Mouse (Mus musculus) lung, embryonic 15.5 days (tissue): ENCODE data around the gene Pkn1. TPM values are rescaled to one million over a fixed set of nuclear protein-coding genes. Genes with fewer than 3 reads are reported as not detected.
A peak's percentile ranks its signal among the peaks of the same experiment; 100 is the strongest.

Experiments used
- ATAC-seq: fragments of 200-750 bp; cut with Nextera tagmentation; 2 replicates; pipeline ENCODE4 v1.8.0; 2017; ENCODE audit warnings: moderate number of reproducible peaks, borderline replicate concordance; ENCODE audit not compliant: low FRiP score, low TSS enrichment; ENCODE audit errors: extremely low read depth
- H3K27ac ChIP-seq: fragments of 300-500 bp; sonication (generic); 2 replicates; pipeline ENCODE4 v1.5.1; 2015; ENCODE audit warnings: moderate library complexity, mild to moderate bottlenecking, inconsistent platforms
- H3K27me3 ChIP-seq: fragments of 300-500 bp; sonication (generic); 2 replicates; pipeline ENCODE4 v1.6.1; 2015; ENCODE audit warnings: inconsistent platforms
- H3K36me3 ChIP-seq: fragments of 300-500 bp; sonication (generic); 2 replicates; pipeline ENCODE4 v1.6.1; 2015; ENCODE audit warnings: inconsistent platforms
- H3K4me1 ChIP-seq: fragments of 300-500 bp; sonication (generic); 2 replicates; pipeline ENCODE4 v1.6.1; 2015; ENCODE audit warnings: inconsistent platforms
- H3K4me2 ChIP-seq: fragments of 300-500 bp; sonication (generic); 2 replicates; pipeline ENCODE4 v1.6.1; 2015; ENCODE audit warnings: inconsistent platforms, mild to moderate bottlenecking, moderate library complexity
- H3K4me3 ChIP-seq: fragments of 300-500 bp; sonication (generic); 2 replicates; pipeline ENCODE4 v1.5.1; 2015; ENCODE audit warnings: mild to moderate bottlenecking, inconsistent platforms
- H3K9ac ChIP-seq: fragments of 300-500 bp; sonication (generic); 2 replicates; pipeline ENCODE4 v1.6.1; 2015; ENCODE audit warnings: inconsistent platforms
- H3K9me3 ChIP-seq: fragments of 300-500 bp; sonication (generic); 2 replicates; pipeline ENCODE4 v1.6.1; 2016; ENCODE audit warnings: inconsistent platforms
- WGBS: fragments of 180-500 bp; shearing (Covaris S2); methylation state at CpG from one replicate; pipeline ENCODE4 v1.1.7; 2015; 5-methylcytosine and 5-hydroxymethylcytosine counted together
- polyA plus RNA-seq: library from polyadenylated mRNA; unstranded; fragments of >200 nt; fragmentation: Nextera tagmentation; extraction: Ambion mirVana; gene quantifications from 2 replicates; pipeline ENCODE4 v1.2.1, GENCODE M21; 2015

The Pkn1 gene
- polyA plus RNA-seq, 1 experiment from 2014 or later = 38.0 TPM

GRCm38 (mm10) chr8:83698291-83698660, 703 bp downstream of the Pkn1 start:
- peak overlapping the region; percentile 96 for H3K9ac ChIP-seq
- H3K4me1 ChIP-seq = peaks cover 47% of the 10 kb centered on the region
- peak overlapping the region; percentile 89 for H3K27ac ChIP-seq

GRCm38 (mm10) chr8:83697374-83698220, 1.4 kb downstream of the Pkn1 start:
- peak overlapping the region; percentile 85 for H3K4me3 ChIP-seq
- H3K36me3 ChIP-seq = peaks cover 1% of the 10 kb centered on the region; the same call in 1 of the 2 replicates
- peak overlapping the region; percentile 89 for H3K27ac ChIP-seq
- H3K9ac ChIP-seq = peak overlapping the region; percentile 96
- ATAC-seq = no peak
- WGBS = 43% methylated on average over 19 of the region's 19 CpGs
- H3K4me2 ChIP-seq = peak overlapping the region; percentile 94
- no peaks in the 10 kb centered on the region for H3K9me3 ChIP-seq
- H3K27me3 ChIP-seq = no peaks in the 10 kb centered on the region
- H3K4me1 ChIP-seq = peaks cover 47% of the 10 kb centered on the region

More at GRCm38 (mm10) chr8:83698291-83698660, 703 bp downstream of the Pkn1 start:
- peak; percentile 12; the same call in 1 of the 2 replicates for ATAC-seq
- H3K4me3 ChIP-seq = peak overlapping the region; percentile 85
- peak overlapping the region; percentile 94 for H3K4me2 ChIP-seq
- H3K9me3 ChIP-seq = no peaks in the 10 kb centered on the region
- H3K36me3 ChIP-seq = no peaks in the 10 kb centered on the region
- H3K27me3 ChIP-seq = no peaks in the 10 kb centered on the region
- 3% methylated on average over 15 of the region's 15 CpGs for WGBS

GRCm38 (mm10) chr8:83695351-83696106, 3.5 kb downstream of the Pkn1 start:
- H3K27ac ChIP-seq = no peak overlapping the region; the same call in 1 of the 2 replicates
- no peak overlapping the region for H3K9ac ChIP-seq
- peaks cover 22% of the 10 kb centered on the region for H3K36me3 ChIP-seq
- H3K9me3 ChIP-seq = no peaks in the 10 kb centered on the region
- H3K4me1 ChIP-seq = peaks cover 47% of the 10 kb centered on the region
- no peak for ATAC-seq
- H3K27me3 ChIP-seq = no peaks in the 10 kb centered on the region
- H3K4me3 ChIP-seq = no peak overlapping the region
- H3K4me2 ChIP-seq = no peak overlapping the region
- 74% methylated on average over 11 of the region's 17 CpGs for WGBS

GRCm38 (mm10) chr8:83694369-83695160, 4.4 kb downstream of the Pkn1 start:
- no peak for ATAC-seq
- Histone ChIP-seq H3K4me2 (no peak overlapping the region), H3K4me3 (no peak overlapping the region), H3K27ac (no peak overlapping the region), H3K4me1 (peaks cover 39% of the 10 kb centered on the region), H3K9me3 (no peaks in the 10 kb centered on the region), H3K9ac (no peak overlapping the region), H3K27me3 (no peaks in the 10 kb centered on the region), H3K36me3 (peaks cover 24% of the 10 kb centered on the region)
- WGBS = 73% methylated on average over 11 of the region's 11 CpGs

DNA sequence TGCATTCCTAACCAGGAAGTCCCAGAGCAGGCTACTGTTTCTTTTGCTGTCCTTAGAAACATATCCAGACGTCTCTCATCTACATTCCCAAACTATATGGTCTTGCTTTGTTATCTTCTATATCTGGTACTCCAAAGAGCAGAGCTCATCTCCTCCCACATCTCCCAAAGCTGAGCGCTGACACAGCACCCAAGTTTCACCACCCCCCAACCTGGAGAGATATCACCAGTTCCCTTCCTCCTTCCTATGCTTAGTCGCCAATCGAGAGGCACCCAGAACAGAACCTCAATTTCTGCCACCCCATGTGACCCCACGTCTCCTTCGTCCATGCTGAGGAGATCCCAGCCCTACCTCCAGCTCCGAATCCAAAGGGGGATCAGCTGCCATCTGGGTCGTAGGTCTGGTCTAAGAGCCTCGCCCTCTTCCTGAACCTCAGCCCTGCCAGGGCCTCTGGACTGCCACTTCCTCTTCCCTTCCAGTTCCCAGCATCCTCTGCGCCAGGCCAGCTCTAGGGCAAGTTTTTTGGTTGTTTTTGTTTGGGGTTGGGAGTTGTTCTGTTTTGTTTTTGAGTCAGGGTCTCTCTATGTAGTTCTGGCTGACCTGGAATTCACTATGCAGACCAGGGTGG, 5.3 kb downstream of the Pkn1 start:
- no peak overlapping the region for H3K9ac ChIP-seq
- H3K9me3 ChIP-seq = no peaks in the 10 kb centered on the region
- peaks cover 26% of the 10 kb centered on the region for H3K36me3 ChIP-seq
- ATAC-seq = no peak
- H3K27me3 ChIP-seq = no peaks in the 10 kb centered on the region
- WGBS = 71% methylated on average over 10 of the region's 10 CpGs
- H3K27ac ChIP-seq = no peak overlapping the region
- no peak overlapping the region for H3K4me3 ChIP-seq
- H3K4me1 ChIP-seq = peaks cover 35% of the 10 kb centered on the region
- no peak overlapping the region for H3K4me2 ChIP-seq

GRCm38 (mm10) chr8:83689264-83689663, 9.7 kb downstream of the Pkn1 start:
- H3K4me1 ChIP-seq = 0 out of 2 replicates have a peak, but pooled peaks cover 4% of the 10 kb centered on the region
- H3K27ac ChIP-seq = no peak overlapping the region
- H3K36me3 ChIP-seq = peaks cover 41% of the 10 kb centered on the region
- no peak for ATAC-seq
- no peak overlapping the region for H3K4me2 ChIP-seq
- no peaks in the 10 kb centered on the region for H3K9me3 ChIP-seq
- no peak overlapping the region for H3K4me3 ChIP-seq
- H3K27me3 ChIP-seq = no peaks in the 10 kb centered on the region
- WGBS = 81% methylated on average over 6 of the region's 6 CpGs
- H3K9ac ChIP-seq = no peak overlapping the region

GRCm38 (mm10) chr8:83684517-83684916, 14.5 kb downstream of the Pkn1 start:
- peaks cover 45% of the 10 kb centered on the region for H3K36me3 ChIP-seq
- H3K4me2 ChIP-seq = no peak overlapping the region
- no peak overlapping the region for H3K9ac ChIP-seq
- H3K27ac ChIP-seq = no peak overlapping the region
- H3K9me3 ChIP-seq = no peaks in the 10 kb centered on the region
- ATAC-seq = no peak
- no peaks in the 10 kb centered on the region for H3K27me3 ChIP-seq
- H3K4me1 ChIP-seq = peaks cover 14% of the 10 kb centered on the region; the same call in 1 of the 2 replicates
- H3K4me3 ChIP-seq = no peak overlapping the region
- WGBS = 90% methylated on average over 9 of the region's 9 CpGs

DNA sequence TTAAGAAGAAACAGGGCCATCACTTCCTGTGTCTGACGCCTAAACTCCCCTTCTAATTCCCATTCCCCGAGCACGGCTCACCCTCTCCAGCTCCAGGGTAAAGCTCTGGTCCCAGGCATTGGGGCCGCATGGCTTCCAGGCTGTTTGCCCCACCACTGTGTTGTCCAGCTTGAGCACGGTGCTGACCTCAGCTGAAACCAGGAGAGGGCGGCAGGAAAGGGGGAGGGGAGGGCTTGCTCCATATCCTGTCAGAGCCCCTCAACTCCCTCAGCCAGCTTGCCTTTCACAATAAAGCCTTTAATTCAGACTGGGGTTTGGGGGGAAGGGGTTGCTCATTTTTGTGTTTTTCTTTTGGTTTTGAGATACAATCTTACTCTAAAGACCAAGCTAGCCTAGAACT, 17.9 kb downstream of the Pkn1 start:
- Histone ChIP-seq H3K4me3 (no peak overlapping the region), H3K27ac (peak overlapping the region; percentile 83), H3K4me1 (peaks cover 14% of the 10 kb centered on the region; the same call in 1 of the 2 replicates), H3K4me2 (no peak overlapping the region), H3K36me3 (peaks cover 64% of the 10 kb centered on the region), H3K27me3 (no peaks in the 10 kb centered on the region), H3K9me3 (no peaks in the 10 kb centered on the region), H3K9ac (no peak overlapping the region)
- ATAC-seq = peak; percentile 56; the same call in 1 of the 2 replicates
- 16% methylated on average over 6 of the region's 6 CpGs for WGBS

DNA sequence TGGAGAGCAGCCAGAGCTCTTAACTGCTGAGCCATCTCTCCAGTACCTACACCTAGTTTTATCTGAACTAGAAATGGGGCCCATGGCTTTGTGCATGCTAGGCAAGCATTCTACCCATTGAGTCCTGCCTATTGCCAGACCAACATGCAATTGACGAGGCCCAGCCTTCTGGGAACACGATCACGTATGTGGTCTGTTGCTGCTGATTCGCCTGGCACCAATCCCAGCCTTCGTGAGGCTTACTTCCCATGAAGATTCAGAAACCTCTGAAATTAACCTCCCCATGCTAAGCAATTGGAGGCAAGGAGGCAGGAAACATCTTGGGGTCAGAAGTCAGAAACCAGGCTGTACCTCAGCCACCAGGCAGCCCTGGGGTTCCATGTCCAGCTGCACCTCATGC, 18.4 kb downstream of the Pkn1 start:
- no peak overlapping the region for H3K4me2 ChIP-seq
- no peaks in the 10 kb centered on the region for H3K27me3 ChIP-seq
- H3K9me3 ChIP-seq = no peaks in the 10 kb centered on the region
- H3K4me3 ChIP-seq = no peak overlapping the region
- H3K4me1 ChIP-seq = peaks cover 14% of the 10 kb centered on the region; the same call in 1 of the 2 replicates
- peak overlapping the region; percentile 83 for H3K27ac ChIP-seq
- no peak for ATAC-seq
- WGBS = 52% methylated on average over 5 of the region's 5 CpGs
- H3K9ac ChIP-seq = no peak overlapping the region
- H3K36me3 ChIP-seq = peaks cover 64% of the 10 kb centered on the region

DNA sequence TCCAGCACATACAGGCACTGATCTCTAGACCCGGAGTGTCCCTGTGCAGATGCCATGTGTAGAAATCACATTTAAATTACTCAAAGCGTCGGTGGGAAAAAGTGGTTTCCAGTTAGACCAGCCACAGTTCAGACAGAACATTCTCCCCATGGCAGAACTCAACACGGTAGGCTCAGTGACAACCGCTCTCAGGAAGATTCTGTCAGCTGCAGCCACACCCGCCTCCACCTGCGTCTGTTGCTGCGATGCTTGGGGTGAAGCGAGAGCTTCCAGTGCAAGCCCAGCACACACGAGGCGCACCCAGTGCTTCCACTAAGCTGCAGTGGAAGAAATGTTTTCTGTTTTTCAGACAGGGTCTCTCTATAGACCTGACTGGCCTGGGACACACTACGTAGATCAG, 19.1 kb downstream of the Pkn1 start:
- H3K4me1 ChIP-seq = peaks cover 14% of the 10 kb centered on the region; the same call in 1 of the 2 replicates
- ATAC-seq = no peak
- no peaks in the 10 kb centered on the region for H3K9me3 ChIP-seq
- H3K9ac ChIP-seq = no peak overlapping the region
- peaks cover 63% of the 10 kb centered on the region for H3K36me3 ChIP-seq
- no peak overlapping the region for H3K4me2 ChIP-seq
- WGBS = 92% methylated on average over 12 of the region's 12 CpGs
- no peak overlapping the region for H3K27ac ChIP-seq
- H3K4me3 ChIP-seq = no peak overlapping the region
- H3K27me3 ChIP-seq = no peaks in the 10 kb centered on the region

DNA sequence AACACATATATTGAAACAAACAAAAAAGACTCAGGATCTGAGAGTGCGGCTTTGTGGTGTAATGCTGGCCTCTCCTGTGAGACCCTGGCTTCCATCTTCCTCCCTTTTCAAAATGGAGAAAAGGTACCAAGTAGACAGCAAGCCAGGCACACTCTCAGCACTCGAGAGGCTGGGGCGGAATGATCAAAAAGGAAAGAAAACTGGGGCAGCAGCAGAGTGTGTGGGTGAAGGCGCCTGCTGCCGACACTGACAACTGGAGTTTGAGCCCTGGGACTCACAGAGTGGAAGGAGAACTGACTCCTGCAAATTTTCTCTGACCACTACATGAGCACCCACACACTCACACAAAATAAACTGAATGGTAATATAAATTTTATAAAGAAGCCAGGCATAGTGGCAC, 24.5 kb downstream of the Pkn1 start:
- no peaks in the 10 kb centered on the region for H3K9me3 ChIP-seq
- H3K4me1 ChIP-seq = no peaks in the 10 kb centered on the region
- ATAC-seq = no peak
- no peak overlapping the region for H3K27ac ChIP-seq
- H3K4me3 ChIP-seq = no peak overlapping the region
- H3K9ac ChIP-seq = no peak overlapping the region
- no peaks in the 10 kb centered on the region for H3K27me3 ChIP-seq
- no peak overlapping the region for H3K4me2 ChIP-seq
- H3K36me3 ChIP-seq = peaks cover 76% of the 10 kb centered on the region
- 82% methylated on average over 5 of the region's 5 CpGs for WGBS
